Mouse (Mus musculus): ENCODE data around the gene Pum2. TPM values are rescaled to one million over a fixed set of nuclear protein-coding genes. Genes with fewer than 3 reads are reported as not detected.

The Pum2 gene
- polyA plus RNA-seq, 1 experiment from 2014 or later, result 43.5 TPM

DNA sequence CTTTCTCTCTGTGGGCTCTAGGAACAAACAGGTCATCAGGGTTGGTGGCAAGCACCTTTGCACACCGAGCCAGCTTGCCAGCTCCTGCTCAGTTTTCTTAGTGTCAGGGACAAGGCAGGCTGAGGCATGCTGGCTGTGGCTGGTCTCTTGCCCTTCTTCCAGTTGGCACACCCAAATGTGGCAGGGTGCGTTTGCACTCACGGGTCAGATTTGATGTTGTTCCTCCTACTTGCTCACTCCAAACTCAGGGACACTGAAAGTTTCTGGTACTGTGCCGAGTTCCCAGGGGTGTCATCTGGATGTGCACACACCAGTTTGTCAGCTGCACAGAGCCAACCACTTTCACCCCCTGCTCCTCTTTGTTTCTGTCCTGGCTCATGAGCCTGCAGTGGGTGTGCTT is 17.3 kb upstream of the Pum2 start:
- Histone ChIP-seq H3K27ac (no peak overlapping the region), H3K27me3 (replicated peaks) (no peaks in the 10 kb centered on the region), H3K36me3 (no peaks in the 10 kb centered on the region), H3K4me2 (replicated peaks) (no peak overlapping the region), H3K4me3 (replicated peaks) (no peak overlapping the region), H3K9me3 (no peaks in the 10 kb centered on the region), H3K9ac (no peak overlapping the region), H3K4me1 (replicated peaks) (no peaks in the 10 kb centered on the region)
- ATAC-seq, result no peak
- WGBS, result 87% methylated on average over 4 of the region's 4 CpGs

DNA sequence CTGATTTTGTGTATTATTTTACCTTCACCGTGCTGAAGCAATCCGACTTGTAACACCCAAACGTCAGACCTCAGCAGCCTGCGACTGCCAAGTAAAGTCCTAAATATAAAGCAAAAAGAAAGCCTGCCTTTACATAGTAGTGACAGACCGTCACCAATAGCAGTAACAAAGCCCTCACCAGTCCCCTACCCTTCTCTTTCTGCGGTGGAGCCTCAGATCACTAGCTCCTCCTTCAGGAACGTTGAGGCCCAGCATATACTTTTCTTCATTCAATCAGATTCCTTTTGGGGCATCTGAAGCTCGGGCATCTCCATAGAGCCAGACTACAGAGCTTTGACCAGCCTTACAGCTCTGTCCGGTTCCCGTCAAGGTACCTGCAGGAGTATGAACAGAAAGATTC is 16.8 kb upstream of the Pum2 start:
- no peak overlapping the region for H3K4me3 ChIP-seq (replicated peaks)
- H3K27me3 ChIP-seq (replicated peaks), result no peaks in the 10 kb centered on the region
- no peak overlapping the region for H3K27ac ChIP-seq
- 68% methylated on average over 10 of the region's 10 CpGs for WGBS
- no peak overlapping the region for H3K4me2 ChIP-seq (replicated peaks)
- no peak for ATAC-seq
- H3K36me3 ChIP-seq, result no peaks in the 10 kb centered on the region
- H3K4me1 ChIP-seq (replicated peaks), result 0 out of 2 replicates have a peak, but pooled peaks cover 1% of the 10 kb centered on the region
- H3K9me3 ChIP-seq, result no peaks in the 10 kb centered on the region
- no peak overlapping the region for H3K9ac ChIP-seq

DNA sequence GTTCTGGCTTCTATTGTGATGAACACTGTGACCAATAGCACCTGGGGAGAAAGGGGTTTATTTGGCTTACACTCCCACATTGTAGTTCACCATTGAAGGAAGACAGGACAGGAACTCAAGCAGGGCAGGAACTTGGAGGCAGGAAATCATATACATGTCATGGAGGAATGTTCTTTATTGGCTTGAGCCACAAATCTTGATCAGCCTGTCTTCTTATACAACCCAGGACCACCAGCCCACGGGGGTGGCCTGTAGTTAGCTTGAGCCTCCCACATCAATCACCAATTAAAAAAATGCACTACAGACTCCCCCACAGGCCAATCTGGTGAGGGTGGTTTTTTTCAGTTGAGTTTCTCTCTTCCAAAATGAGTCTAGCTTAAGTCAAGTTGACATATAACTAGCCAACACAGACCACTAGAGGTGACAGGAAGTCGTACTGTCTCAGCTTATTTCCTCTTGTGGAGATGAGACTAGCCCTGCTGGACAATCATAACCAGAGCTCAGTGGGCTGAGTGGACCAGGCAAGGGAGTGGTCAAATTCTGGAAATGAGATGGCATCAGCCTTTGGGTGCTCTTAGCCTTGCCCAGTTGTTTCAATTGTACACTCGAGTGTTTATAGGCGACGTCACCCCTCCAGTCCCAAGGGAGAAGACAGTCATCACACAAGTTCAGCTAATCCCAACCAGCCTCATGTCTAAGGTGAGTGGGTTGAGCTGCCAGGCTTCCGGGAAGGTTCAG is 16.1 kb upstream of the Pum2 start:
- Histone ChIP-seq H3K36me3 (no peaks in the 10 kb centered on the region), H3K27ac (no peak overlapping the region), H3K4me1 (replicated peaks) (0 out of 2 replicates have a peak, but pooled peaks cover 4% of the 10 kb centered on the region), H3K9me3 (no peaks in the 10 kb centered on the region), H3K27me3 (replicated peaks) (no peaks in the 10 kb centered on the region), H3K4me3 (replicated peaks) (no peak overlapping the region), H3K4me2 (replicated peaks) (no peak overlapping the region), H3K9ac (no peak overlapping the region)
- WGBS, result 85% methylated on average over 6 of the region's 6 CpGs
- ATAC-seq, result no peak

DNA sequence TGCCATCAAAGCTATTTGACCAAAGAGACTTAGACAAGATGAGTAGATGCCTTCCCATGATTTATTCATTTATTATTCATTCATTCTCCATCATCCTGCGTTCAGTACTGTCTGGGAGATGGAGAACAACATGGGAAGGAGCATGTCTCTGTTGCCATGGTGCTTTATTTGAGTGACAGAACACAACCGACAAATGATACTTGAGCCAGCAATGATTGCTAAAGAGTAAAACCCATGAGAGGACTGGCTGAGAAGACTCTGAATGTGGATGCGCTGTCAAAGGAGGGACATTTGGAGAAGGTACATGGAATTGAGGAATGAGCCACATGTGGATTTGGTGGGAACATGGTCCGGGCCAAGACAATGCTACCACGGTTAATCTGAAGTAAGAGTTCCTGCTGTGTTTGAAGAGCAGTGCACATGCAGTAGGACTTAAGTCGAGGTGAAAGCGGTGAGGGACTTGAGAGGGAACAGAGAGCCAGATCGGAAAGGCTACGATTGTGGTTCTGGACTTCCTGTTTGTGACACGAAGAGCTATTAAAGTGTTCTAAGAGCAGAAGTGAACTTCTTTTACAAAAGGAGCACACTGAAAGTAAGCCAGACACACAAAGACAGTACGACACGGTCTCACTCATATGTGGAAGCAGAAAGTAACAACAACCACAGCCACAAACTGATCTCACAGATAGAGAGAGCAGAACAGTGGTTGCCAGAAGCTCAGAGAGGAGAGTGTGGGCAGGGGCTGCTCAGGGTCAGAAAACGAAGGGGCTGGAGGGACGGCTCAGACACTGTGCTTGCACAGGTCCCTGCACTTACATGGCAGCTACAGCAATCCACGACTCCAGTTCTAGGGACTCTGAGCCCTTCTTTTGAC is 14.3 kb upstream of the Pum2 start:
- Histone ChIP-seq H3K4me1 (replicated peaks) (0 out of 2 replicates have a peak, but pooled peaks cover 4% of the 10 kb centered on the region), H3K4me3 (replicated peaks) (no peak overlapping the region), H3K4me2 (replicated peaks) (no peak overlapping the region), H3K9ac (no peak overlapping the region), H3K9me3 (no peaks in the 10 kb centered on the region), H3K27me3 (replicated peaks) (no peaks in the 10 kb centered on the region), H3K36me3 (no peaks in the 10 kb centered on the region), H3K27ac (no peak overlapping the region)
- WGBS, result 84% methylated on average over 15 of the region's 15 CpGs
- ATAC-seq, result no peak

DNA sequence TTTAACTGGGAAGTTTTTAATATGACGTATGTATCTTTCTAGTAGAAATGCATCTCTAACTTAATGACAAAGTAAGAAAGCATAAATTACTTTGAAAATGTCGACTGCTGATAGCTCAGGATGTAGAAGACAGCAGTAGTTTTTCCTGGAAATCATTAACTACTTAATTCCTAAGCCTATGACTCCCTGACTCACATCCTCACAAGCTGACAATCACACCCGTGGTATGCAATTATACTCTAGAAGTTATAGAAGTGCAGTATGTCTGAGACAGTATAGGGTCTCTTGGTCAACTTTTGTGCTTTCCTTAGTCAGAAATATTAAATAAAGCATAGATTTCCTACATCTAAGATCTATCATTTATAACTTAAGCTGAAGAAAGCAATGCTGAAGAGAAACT is 12.2 kb upstream of the Pum2 start:
- H3K27me3 ChIP-seq (replicated peaks), result no peaks in the 10 kb centered on the region
- H3K4me1 ChIP-seq (replicated peaks), result 0 out of 2 replicates have a peak, but pooled peaks cover 4% of the 10 kb centered on the region
- H3K4me3 ChIP-seq (replicated peaks), result no peak overlapping the region
- H3K4me2 ChIP-seq (replicated peaks), result no peak overlapping the region
- H3K36me3 ChIP-seq, result no peaks in the 10 kb centered on the region
- H3K27ac ChIP-seq, result no peak overlapping the region
- 37% methylated on average over 3 of the region's 3 CpGs for WGBS
- ATAC-seq, result peak; percentile 67
- no peak overlapping the region for H3K9ac ChIP-seq
- no peaks in the 10 kb centered on the region for H3K9me3 ChIP-seq

DNA sequence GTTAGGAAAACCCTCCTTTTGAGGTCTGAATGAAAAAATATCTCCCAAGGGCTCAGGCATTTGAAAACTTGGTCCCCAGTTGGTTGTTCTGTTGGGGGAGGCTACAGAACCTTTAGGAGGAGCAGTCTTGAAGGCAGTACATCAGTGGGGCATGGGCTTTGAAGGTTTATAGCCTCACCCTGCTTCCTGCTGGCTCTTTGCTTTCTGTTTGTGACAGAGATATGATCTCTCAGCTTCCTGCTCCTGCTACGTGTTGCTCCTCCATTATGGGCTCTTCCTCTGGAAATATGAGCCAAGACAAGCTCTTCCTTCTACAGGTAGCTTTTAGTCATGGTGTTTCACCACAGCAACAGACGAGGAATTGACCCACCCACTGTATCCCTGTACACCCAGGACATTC is 11.8 kb upstream of the Pum2 start:
- Histone ChIP-seq H3K9ac (no peak overlapping the region), H3K27ac (no peak overlapping the region), H3K4me3 (replicated peaks) (no peak overlapping the region), H3K4me1 (replicated peaks) (0 out of 2 replicates have a peak, but pooled peaks cover 4% of the 10 kb centered on the region), H3K27me3 (replicated peaks) (no peaks in the 10 kb centered on the region), H3K4me2 (replicated peaks) (no peak overlapping the region), H3K9me3 (no peaks in the 10 kb centered on the region), H3K36me3 (no peaks in the 10 kb centered on the region)
- 20% methylated on average over 2 of the region's 2 CpGs for WGBS
- ATAC-seq, result no peak

DNA sequence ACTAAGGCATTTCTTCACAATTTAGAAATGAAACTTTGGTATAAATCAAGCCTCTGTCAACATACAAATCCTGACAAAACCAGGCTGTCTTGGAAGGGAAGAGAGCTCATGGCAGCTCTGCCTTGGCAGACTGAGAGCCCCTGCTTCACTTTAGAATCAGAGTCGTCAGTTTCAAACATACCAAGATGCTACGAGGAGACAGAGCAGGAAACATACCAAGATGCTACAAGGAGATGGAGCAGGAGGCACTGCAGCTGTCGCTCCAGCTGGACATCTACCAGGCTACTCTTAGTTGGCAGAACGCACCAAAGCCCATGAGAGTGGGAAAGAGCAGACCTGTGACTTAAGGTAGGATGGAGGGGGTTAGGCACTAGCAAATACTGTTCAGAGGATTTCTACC is 11.2 kb upstream of the Pum2 start:
- 63% methylated on average over 4 of the region's 4 CpGs for WGBS
- Histone ChIP-seq H3K36me3 (no peaks in the 10 kb centered on the region), H3K27ac (no peak overlapping the region), H3K4me3 (replicated peaks) (no peak overlapping the region), H3K9me3 (no peaks in the 10 kb centered on the region), H3K4me2 (replicated peaks) (no peak overlapping the region), H3K27me3 (replicated peaks) (no peaks in the 10 kb centered on the region), H3K9ac (no peak overlapping the region), H3K4me1 (replicated peaks) (0 out of 2 replicates have a peak, but pooled peaks cover 4% of the 10 kb centered on the region)
- ATAC-seq, result no peak

DNA sequence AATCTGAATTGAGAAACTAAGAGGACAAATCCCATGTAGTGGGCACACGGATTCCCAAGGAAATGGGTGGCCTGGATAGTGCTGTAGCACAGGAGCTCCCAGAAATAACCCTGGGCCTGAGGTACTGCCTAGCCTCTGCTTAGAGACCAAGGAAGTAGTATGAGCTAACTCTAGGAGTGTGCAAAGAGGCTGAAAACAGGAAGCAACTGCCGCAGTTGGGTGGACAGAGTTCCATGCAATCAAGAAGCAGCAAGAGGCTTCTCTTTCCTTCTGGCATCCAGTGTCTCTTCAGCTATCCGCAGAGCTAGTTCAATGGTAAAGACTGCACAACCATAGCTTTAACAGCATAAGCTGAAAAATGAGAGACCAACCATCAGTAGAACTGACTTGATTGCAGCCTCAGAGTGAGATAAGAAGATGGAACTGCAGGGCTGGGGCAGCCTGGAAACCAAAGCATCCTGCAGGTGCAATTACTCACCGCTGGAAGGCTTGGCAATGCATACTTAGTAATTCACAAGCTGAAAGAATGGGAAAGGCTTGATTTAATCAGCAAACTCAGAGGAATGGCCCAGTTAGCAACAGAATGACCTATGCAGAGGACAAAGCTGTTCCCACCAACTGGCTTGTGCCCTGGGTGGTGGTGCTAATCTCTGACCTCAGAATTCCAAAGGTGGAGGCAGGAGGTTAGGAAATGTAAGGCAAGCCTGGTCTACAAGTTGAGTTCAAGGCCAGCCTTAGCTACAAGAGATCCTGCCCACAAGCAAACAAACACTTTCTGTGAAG is 6.3 kb upstream of the Pum2 start:
- no peaks in the 10 kb centered on the region for H3K9me3 ChIP-seq
- H3K4me1 ChIP-seq (replicated peaks), result no peaks in the 10 kb centered on the region
- H3K4me3 ChIP-seq (replicated peaks), result no peak overlapping the region
- ATAC-seq, result no peak
- H3K27me3 ChIP-seq (replicated peaks), result no peaks in the 10 kb centered on the region
- no peaks in the 10 kb centered on the region for H3K36me3 ChIP-seq
- no peak overlapping the region for H3K9ac ChIP-seq
- no peak overlapping the region for H3K27ac ChIP-seq
- 70% methylated on average over 4 of the region's 4 CpGs for WGBS
- H3K4me2 ChIP-seq (replicated peaks), result no peak overlapping the region

DNA sequence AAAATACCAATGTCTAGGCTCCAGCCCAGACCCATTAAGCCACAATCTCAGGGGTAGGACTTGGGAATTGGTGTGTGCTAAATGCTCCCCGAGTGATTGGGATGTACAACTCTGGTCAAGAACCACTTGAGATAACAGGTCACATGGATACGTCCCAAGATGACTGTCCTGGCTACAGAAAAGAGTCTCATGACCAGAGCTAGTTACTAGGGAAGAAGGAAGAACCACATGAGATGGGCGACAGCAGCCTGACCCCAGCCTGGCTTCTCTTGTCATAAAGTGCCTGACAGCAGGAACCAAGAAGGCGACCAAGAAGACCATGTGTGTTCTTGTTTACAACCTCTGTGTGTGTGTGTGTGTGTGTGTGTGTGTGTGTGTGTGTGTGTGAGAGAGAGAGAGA is 4.5 kb upstream of the Pum2 start:
- no peak for ATAC-seq
- no peaks in the 10 kb centered on the region for H3K36me3 ChIP-seq
- 81% methylated on average over 4 of the region's 4 CpGs for WGBS

DNA sequence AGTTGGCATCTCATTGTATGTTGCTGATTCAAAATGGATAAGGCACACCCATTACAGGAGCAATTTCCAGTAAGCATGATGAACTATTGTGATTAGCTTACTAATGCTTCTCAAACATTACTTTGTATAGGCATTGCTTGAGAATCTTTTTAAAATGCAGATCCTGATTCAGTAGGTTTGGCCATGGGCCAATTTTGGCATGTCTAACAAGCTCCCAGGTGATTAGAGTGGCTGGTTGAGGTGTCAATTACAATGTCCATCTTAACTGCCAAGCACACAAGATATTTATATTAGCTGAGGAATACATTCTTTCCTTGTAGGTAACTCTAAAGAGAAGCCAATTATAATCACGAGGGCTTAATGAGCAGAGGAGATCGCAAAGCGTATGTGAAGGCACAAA is 4.1 kb upstream of the Pum2 start:
- 84% methylated on average over 3 of the region's 3 CpGs for WGBS
- no peak for ATAC-seq

More for the DNA sequence above, 4.5 kb upstream of the Pum2 start:
- no peak overlapping the region for H3K9ac ChIP-seq
- H3K27ac ChIP-seq, result no peak overlapping the region
- H3K9me3 ChIP-seq, result no peaks in the 10 kb centered on the region
- no peak overlapping the region for H3K4me3 ChIP-seq (replicated peaks)
- no peaks in the 10 kb centered on the region for H3K4me1 ChIP-seq (replicated peaks)
- no peak overlapping the region for H3K4me2 ChIP-seq (replicated peaks)
- no peaks in the 10 kb centered on the region for H3K27me3 ChIP-seq (replicated peaks)

DNA sequence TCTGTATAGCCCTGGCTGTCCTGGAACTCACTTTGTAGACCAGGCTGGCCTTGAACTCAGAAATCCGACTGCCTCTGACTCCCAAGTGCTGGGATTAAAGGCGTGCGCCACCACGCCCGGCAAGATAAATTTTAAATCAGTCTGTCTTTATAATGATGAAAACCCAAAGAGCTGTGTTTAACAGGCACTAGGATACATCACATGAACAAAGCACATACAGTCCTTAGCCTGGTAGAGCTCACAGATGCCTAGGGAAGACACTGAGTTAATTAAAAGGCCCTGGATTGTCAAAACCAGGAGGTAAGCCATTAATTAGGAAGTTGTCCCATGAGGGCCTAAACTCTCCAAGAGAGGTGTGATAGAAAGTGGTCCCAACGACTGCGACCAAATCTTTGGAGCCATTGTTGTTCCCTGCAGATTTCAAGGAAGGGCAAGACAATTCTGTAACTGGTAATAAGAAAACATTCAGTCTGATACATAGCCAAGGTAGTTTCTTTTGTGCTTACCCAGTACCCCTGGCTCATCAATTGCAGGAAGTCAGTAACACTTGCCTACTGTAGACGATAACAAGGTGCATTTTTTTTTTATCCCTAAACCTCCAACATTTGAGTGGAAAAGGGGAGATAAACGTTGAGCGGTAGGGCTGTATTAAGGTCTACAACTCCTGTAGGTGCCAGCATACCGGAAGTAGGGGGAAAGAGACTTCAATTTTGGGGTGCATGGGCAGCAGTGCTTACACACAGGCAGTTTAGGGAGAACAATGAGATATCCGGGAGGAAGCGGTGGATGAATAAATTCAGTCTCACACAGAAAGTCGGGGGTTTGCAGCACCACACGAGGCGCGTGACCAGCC is 587 bp upstream of the Pum2 start:
- H3K27me3 ChIP-seq (replicated peaks), result no peaks in the 10 kb centered on the region
- peaks cover 11% of the 10 kb centered on the region; the same call in 1 of the 2 replicates for H3K4me1 ChIP-seq (replicated peaks)
- 41% methylated on average over 17 of the region's 17 CpGs for WGBS
- H3K4me2 ChIP-seq (replicated peaks), result peak overlapping the region; percentile 64
- ATAC-seq, result peak; percentile 2; the same call in 1 of the 2 replicates
- no peaks in the 10 kb centered on the region for H3K9me3 ChIP-seq
- H3K27ac ChIP-seq, result peak overlapping the region; percentile 75
- H3K9ac ChIP-seq, result peak overlapping the region; percentile 56
- H3K4me3 ChIP-seq (replicated peaks), result peak overlapping the region; percentile 91
- H3K36me3 ChIP-seq, result no peaks in the 10 kb centered on the region

More for the DNA sequence above, 4.1 kb upstream of the Pum2 start:
- Histone ChIP-seq H3K4me2 (replicated peaks) (no peak overlapping the region), H3K9ac (no peak overlapping the region), H3K4me3 (replicated peaks) (no peak overlapping the region), H3K27ac (no peak overlapping the region), H3K9me3 (no peaks in the 10 kb centered on the region), H3K27me3 (replicated peaks) (no peaks in the 10 kb centered on the region), H3K36me3 (no peaks in the 10 kb centered on the region), H3K4me1 (replicated peaks) (no peaks in the 10 kb centered on the region)
